Mouse (Mus musculus) kidney, postnatal 25 days (tissue): ENCODE results near the gene Olfr70.

ENCODE experiments used
- DNase-seq, 2 experiments: peaks; one replicate each; pipeline ENCODE4 v3.0.0; 2021; ENCODE audit warnings: mixed read lengths in 2 of 2

Gene Olfr70

DNA sequence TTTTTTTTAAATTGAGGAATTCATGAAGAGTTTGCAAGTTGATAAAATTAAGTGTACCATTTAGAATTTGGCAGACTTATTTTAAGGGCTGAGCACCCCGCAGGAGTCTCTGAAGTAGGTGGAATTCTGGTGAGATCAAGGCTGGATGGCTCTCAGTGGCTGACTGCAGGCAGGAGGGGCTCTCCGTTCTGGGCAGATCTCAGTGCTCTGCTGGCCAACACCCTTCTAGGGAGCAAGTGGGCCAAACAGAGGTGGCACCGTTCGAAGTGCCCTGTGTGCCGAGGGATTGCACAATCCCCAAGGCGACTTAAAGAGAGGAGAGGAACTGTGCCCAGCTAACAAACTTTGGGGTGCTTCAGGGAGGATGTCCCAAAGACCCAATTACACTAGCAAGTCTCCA, 9.3 kb upstream of the Olfr70 start, which contains the start of gene Olfr71:
Gene Olfr71 (minus strand): TSS at position 387 of the 400 bp plus-strand sequence.
- peak in 1 of 2 experiments; percentile 60 for DNase-seq

DNA sequence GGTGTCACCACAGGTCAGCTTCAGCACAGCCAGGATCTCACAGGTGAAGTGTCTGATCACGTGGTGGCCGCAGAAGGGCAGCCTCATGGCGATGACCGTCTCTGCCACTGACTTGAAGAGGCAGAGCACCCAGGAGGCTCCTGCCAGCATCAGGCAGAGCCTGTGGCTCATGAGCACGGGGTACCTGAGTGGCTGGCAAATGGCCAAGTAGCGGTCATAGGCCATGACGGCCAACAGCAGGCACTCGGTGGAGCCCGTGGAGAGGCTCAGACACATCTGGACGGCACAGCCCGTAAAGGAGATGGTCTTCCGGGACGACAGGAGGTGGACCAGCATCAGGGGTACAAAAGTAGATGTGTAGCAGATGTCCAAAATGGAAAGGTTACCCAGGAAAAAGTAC, 5.4 kb upstream of the Olfr70 start:
- DNase-seq = peak; percentile 50 to 64

DNA sequence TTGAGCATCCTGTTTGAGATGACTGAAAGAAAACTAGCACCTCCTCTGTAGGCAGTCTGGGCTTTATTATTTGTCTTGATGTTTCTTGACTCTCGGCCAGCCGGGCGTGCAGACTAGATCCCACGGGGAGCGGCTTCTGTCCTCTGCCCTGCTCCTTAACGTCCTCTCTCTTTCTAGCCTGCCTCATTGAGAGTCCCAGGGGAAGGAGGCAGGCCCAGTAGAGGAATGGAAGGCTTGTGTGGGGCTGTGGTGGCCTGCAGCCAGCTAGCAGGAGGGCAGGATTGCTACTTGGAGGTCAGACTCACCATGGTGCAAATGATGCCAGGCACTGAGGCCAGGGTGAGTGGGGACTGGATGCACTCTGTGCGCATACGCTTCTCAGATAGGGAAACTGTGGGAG, 3.2 kb upstream of the Olfr70 start:
- peak; percentile 62 to 74 for DNase-seq

DNA sequence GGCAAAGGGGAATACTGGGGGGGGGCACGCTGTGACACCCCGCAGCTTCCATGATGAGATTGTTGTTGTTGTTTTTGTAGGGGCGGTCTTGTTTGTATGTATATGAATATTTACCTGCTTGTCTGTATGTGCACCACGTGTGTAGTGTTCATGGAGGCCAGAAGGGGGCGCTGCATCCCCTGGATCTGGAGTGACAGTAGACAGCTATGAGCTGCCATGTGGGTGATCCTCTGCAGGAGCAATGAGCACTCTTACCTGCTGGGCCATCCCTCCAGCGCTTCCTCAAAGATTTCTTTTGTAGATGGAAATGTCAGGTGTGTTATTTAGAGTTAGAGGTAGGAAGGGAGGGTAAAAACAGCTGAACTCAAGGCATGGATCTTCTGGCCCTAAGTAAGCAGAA, 2.8 kb upstream of the Olfr70 start:
- DNase-seq = no peak

DNA sequence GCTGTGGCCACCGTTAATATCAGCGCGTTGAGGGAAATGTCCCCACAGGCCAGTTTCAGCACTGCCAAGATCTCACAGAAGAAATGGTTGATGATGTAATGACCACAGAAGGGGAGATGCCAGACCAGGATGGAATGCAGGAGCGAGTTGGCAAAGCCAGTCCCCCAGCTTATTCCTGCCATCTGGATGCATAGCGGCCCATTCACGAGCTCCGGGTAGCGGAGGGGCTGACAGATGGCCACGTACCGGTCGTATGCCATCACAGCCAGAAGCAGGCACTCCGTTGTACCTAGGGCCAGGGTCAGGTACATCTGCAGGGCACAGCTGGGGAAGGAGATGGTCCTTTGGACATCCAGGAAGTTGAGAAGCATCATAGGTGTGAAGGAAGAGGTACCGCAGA, 4.0 kb downstream of the Olfr70 start:
- DNase-seq = no peak

DNA sequence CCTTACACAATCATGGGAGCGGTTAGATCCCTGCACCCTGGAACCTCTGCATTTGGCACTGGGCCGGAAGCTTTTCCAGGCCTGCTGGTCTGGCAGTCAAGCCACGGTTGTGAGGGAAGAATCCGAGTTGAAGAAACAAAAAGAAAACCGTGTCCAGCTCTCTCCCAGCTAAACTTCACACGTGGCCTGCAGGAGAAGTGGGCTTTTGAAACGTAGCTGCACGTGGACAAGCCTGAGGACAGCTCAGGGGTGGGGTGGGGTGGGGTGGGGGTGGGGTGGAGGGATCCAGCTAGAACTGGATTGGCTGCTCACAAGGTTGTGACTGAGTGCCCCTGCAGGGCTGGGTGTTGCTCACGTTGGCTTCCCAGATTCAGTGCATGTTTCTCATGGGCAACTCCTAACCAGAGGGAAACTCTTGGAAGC, 5.3 kb downstream of the Olfr70 start:
- DNase-seq = peak; percentile 71 to 81

DNA sequence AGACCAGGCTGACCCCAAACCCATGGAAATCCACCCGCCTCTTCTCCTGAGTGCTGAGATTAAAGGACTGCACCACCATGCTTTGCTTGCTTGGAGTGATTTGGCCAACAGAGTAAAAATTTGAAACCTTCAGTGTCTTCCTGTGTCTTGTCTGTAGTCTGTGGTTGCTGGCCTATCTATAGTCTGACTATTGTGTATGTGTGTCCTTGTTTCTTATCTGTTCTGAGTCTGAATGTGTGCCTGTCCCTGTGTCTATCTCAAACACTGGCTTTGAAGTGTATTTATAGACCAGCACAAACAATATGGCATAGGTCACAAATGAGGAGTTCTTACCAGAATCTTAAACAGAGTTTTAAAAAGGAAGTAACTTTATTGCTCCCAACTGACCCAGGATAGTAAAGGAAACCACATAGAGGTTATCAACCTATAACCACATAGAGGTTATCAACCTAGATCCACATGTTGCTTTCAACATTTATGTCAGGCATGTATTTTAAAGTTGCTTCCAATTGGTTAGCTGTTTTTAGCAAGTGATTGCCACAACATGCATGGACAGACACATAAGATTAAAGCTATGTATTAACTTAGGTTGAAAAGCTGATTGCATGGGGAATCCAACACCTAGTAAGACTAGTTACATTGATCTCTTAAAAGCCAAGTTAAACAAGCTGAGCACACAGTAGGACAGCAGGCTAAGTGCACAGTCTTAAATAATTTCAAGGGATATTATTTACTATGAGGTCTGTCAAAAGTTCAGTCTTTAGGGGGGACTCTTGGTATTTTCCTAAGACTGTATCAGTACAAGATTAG, 6.0 kb downstream of the Olfr70 start:
- DNase-seq = no peak

DNA sequence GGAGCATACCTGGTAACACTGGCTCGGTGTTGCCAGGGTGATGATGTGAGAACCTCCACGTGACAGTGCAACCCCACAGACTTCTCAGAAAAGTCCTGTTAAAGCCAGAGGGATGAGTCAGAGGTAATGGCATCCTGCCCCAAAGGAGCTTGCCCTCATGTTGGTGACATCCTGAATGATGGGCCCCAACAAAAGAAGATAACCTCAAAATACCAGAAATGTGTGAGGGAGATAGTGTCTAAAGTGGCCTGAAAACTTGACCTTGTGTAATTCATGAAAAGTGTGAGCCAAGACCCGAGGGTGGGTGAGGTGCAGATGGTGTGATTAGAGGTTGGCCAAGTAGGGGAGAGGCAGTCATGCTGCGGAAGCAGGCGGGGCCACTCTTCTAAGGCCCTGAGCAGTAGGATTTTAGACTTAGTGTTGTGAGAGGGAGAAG, 6.8 kb downstream of the Olfr70 start:
- no peak for DNase-seq

DNA sequence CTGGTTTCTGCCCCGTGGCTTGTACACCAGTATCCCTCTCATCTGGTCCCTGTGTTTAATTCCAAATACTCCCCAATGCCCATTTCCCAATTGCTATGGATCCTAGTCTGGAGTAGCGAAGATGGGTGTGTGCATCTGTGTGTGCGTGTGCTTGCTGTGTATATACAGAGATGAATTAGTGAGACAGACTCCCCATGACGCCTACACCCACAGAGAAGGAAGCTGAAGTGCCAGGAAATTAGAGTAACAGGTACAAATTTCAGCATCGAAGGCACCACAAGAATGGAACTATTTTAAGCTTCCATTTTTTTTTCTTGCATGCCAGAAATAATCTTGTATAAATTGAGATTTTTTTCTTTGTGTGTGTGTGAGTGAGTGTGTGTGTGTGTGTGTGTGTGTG, 9.6 kb downstream of the Olfr70 start:
- DNase-seq = no peak

DNA sequence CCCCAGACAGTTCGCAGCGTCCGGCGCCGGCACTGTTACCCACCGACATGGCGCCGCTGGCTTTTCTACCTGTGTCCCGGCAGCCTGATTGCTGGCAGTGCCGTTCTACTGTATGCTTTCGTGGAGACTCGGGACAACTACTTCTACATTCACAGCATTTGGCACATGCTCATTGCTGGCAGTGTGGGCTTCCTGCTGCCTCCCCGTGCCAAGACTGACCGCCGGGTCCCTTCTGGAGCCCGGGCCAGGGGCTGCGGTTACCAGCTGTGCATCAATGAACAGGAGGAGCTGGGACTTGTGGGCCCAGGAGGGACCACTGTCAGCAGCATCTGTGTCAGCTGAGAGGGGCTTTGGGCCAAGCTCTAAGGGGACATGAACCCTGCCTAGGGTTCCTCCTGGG, 10.6 kb downstream of the Olfr70 start:
- DNase-seq = no peak

DNA sequence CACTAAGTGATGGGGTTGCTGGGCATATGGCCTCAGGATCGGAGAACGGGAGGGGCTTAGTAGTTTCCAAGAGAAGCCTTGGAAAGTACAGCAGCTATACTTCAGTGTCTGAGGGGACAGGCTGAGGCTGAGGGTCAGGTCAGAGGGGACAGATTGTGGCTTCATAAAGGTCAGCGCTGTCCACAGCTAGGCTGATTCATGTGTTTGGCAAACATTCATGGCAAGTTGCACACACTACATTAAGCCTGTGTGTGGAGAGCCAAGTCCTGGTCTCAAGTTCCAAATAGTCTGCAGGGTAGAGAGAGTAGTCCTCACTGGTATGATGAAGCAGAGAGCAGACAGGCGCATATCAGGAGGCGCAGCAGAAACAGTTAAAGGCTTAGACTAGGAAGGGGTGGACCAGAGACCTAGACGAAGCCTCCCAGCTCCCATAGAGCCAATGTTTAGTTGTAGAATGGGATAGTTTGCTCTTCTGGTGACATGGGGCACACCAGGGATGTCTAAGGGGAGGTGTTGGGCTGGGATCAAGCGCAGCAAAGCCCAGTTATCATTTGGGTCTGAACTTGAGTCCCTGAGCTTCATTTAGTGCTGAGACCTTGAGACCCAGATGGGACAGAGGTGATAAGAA, 21.1 kb downstream of the Olfr70 start:
- peak in 1 of 2 experiments; percentile 53 for DNase-seq

DNA sequence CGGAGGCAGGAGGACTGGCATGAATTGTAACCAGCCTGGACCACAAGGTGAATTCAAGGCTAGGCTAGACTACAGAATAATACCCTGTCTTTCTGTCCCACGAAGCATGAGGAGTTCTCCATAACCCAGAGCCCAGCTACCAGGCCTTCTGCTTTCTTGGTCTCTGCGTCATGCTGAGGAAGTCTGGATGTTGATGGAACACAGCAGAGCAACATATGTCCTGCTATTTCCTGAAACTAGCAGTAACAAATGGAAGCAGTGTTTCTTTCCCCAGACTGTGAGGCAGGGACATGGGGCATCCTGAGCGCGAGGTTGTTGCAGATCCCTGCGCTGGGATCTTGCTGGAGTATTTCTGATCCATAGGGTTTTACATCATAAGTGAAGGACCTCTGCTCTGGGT, 22.1 kb downstream of the Olfr70 start:
- no peak for DNase-seq

DNA sequence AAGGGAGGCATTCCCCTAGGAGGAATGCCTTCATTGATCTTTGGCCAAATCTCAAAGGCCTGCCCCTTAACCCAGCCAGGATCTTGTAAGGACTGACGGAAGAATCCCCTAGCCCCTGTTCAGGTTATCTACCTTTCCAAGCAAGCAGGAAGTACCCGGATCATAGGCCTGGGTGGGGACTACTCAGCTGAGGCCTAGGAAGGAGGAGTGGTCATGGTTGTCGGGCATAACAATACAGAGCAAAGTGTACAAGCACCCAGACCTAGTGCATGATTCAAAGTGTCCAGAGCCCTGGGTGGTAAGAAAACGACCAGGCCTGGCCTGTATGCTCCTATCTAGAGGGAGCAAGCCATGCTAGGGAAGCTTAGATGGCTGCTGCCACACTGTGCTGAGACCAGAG, 25.0 kb downstream of the Olfr70 start:
- no peak for DNase-seq

DNA sequence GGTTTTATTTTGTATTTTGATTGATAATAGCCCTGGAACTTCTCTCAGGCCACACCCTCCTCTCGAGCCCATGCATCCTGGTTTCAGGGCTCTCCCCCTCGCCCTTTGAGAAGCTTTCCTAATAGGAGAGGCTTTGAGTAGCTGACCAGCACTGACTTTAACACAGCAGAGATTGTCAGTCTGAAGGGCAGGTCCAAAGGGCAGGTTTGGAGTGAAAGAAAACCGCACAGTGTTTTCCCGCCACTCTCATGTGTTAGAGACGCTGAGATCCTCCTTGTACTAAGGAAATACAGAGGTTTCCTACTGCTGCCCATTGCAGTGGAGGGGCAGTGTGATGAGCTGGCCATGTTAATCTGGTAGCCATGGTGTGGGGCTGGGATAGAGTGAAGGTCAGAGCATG, 25.6 kb downstream of the Olfr70 start:
- peak in 1 of 2 experiments; percentile 38 for DNase-seq

DNA sequence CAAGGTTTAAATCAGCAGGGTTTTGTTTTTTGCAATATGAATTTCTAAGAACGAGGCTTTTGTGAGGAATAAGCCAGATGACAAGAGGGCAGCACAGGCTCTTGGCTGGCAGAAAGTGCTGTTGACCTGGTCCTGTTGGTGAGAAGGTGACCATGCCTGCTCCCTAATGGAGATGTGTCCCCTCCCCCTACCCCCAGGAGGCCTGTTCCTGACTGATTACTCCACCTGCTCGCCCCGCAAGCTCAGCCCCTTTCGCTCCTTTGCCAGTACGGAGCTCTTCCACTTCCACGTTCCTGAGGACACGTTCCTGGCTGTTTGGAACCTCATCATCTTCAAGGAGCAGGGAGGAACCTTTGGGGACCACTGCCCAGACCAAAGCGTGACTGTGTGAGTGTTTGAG, 26.9 kb downstream of the Olfr70 start:
- no peak for DNase-seq

DNA sequence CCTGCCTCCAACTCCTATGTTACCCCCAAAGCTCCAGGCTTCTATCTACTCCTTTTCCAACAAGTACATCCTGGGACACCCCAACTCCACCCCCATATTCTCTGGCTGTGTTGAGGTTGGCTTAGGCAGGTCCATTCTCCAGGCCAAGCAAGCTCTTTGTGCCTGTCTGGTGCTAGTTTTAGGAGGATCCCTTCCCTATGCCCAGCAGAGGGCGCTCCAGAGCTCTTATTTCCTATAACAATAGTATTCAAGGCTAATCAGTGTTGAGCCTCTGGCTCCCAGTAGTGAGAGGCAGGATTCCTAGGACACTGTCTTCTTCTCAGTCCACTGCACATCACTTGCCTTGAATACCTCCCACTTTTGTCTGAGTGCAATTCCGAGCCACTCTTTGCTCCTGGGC, 28.5 kb downstream of the Olfr70 start:
- peak; percentile 92 to 98 for DNase-seq

DNA sequence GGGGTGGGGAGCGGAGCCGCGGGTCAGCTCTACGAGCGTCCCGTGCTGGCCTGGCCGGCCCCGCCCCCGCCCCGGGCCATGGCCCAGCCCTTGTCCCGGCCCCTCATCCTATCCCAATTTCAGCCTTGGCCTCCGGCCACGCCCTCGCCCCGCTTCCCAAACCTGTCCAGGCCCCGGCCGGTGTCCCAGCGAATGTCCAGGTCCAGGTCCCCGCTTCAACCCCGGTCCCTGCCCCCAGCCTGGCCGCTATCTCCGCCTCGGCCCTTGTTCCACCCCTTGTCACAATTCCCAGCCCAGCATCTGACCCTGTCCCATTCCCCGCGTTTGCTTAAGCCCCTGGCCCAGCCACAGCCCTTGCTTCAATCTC, 31.2 kb downstream of the Olfr70 start:
- DNase-seq = peak; percentile 76 to 88

DNA sequence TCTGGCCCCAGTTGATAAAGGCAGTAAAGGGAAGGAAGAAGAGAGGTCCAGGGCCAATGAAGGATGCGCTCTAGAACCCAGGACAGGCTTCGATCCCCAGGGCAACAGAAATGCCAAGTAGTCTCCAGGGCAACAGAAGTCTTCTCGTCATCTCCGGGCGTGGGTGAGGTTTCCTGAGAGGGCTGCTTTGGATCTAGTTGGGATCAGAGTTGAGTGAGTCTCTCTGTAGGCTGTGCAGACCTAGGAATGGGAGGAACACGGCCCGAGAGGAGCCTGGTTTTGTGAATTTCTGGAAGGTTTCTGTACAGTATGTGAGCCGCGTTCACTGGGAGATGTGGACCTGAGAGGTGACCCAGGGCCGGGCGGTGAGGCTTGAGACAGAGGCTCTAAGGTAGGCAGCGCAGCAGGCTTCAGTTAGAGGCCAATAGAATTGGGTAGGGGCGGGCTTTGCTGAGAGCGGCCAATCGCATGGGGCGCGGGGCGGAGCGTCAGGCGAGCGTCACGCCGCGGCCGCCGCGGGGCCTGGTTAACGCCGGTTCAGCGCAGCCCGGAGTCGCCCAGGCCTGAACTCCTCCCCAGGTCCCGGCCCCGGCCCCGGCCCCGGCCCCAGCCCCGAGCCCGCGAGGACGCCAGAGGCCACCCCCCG, 31.7 kb downstream of the Olfr70 start, which contains the start of the genes Tmem8b and Fam221b:
Gene Tmem8b (plus strand): TSS at position 190 of the 646 bp plus-strand sequence.
Gene Fam221b (minus strand): TSS at position 364 of the 646 bp plus-strand sequence.
- DNase-seq = peak; percentile 93 to 96

DNA sequence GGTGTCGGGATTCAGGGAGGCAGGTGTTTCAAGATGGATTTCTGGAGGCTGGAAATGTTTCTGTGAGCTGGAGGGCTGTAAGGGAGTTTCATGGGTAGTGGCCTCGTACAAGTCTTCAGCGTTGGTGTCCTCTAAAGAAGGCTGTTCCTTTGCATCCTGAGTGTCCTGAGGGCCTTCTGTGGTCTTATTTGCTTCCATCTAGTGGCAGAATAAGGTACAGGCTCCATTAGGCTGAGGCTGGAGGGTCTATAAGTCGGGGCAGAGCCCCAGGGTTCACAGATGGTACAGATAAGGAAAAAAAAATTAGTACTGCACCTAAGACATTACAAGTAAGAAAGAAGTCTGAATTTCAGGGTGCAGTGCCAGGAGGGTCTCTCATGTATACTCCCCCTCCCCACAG, 34.2 kb downstream of the Olfr70 start:
- peak in 1 of 2 experiments; percentile 28 for DNase-seq

DNA sequence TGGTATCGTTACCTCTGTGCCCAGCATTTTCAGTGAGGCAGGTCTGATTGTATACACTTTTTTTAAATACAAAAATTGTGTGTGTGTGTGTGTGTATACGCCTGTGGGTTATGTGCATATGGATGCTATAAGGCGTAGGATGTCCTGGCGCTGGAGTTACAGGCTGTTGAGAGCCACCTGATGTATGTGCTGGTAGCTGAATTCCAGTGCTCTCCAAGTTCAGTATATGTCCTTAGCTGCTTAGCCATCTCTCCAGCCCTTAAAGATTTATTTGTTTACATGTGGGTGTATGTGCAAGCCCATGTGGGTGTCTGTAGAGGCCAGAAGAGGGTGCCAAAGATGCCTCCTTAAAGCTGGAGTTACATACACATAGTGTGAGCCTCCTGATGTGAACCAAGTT, 43.5 kb downstream of the Olfr70 start:
- DNase-seq = no peak

DNA sequence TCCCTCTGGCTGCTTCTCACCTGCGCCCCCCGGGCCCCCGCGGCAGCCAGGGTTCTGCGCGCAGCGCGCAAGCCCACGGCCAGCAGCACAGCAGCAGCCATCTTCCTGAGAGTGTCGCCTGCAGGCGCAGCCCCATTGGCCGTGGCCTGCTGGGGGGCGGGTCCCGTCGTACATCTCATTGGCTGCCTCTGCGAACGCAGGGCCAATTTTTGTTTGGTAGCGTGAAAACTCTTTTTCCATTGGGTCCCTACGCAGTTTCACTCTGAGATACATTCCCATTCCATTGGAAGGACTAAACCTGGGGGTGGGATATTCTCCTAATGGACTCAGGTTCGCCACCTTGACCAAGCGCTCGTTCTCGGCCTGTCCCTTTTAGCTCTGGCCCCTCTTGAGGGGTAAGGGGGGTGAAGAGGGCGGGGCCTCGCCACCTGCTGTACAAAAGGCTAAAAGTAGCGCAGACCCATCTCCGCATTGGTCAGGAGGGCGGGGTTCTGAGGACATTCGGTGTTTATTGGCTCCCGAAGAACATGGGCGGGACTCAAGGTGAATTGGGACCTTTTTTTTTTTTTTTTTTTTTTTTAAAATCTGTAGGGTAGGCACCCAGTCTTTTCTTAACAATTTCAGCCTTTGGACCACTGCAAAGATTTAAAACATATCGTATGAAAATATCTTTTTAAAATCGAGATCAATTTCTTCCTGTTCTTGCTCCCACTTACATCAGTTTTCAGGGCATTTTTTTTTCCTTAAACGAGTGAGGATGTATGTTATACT, 44.1 kb downstream of the Olfr70 start, which contains the start of gene Hint2:
Gene Hint2 (minus strand): TSS at position 128 of the 771 bp plus-strand sequence.
- DNase-seq = peak; percentile 98 to 99

DNA sequence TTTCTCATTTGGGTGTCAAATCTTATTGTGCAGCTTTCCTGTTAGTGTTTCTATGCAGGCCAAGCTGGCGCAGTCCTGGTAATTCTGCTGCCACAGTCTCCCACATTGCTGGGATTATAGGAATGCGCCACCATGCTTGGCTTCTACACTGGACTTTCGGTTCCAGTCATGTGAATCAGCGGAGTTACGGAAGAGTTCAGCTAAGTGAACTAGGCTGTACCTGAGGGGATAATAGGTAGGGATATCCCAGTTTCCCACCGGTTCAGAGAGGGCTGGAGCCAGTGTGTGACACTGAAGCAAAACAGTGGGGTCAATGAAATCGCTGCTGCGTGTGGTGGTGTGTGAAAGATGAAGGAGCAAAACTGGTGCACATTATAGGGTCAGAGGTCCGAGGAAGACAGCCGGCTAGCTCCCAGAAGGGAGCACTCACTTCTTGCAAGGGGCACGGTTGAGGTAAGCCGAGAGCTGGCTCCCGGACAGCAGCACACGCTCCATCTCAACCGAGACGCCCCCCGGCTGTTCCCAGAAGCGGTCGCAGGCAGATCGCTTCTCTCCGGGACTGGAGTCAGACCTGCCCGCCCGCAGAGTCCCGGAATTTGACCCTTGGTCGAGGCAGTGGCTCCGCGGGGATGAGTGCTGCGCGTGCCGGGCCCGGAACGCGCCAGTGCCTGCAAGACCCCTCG, 44.8 kb downstream of the Olfr70 start:
- DNase-seq = peak; percentile 60 to 72
